In genomic region chr17:34024861-34025755, GRCm38 (mm10) we compare ENCODE assay signal across 8 mouse cellular contexts. TPM values are rescaled to one million over a fixed set of nuclear protein-coding genes. Genes with fewer than 3 reads are reported as not detected.
DNase-seq lines count a peak whose midpoint lies in the region; ATAC-seq lines count a peak whose summit lies in the region.

No protein-coding gene starts in this region.

- H3K9me3 ChIP-seq in hindbrain, embryonic 12.5 days (replicated peaks) = peaks cover 6% of the 10 kb centered on the region; the same call in 1 of the 2 replicates

- H3K9ac ChIP-seq in hindbrain, embryonic 12.5 days = peak overlapping the region; percentile 88

- H3K4me2 ChIP-seq in hindbrain, embryonic 12.5 days (replicated peaks) = peak overlapping the region; percentile 89

- peak overlapping the region; percentile 97 for H3K27ac ChIP-seq in hindbrain, embryonic 12.5 days
- H3K27ac ChIP-seq in macrophage = no peak overlapping the region

- under 1% methylated on average over 57 of the region's 57 CpGs for WGBS in hindbrain, embryonic 12.5 days
- 3% methylated on average over 57 of the region's 57 CpGs for whole genome bisulfite sequencing in macrophage (ENCODE audit: missing documents)

- DNase-seq in cerebellum, adult 11 months = peak; percentile 29
- peak; percentile 57 for DNase-seq in thymus, postnatal 0 days (ENCODE audit: low spot score)
- no peak for DNase-seq in thymus, postnatal 36 days
- no peak for DNase-seq in Muller cell, postnatal 12 days (ENCODE audit: inconsistent ontology term)

- H3K79me2 ChIP-seq in macrophage (ENCODE audit: inconsistent target) = peaks cover 16% of the 10 kb centered on the region

- no peaks in the 10 kb centered on the region for H3K27me3 ChIP-seq in hindbrain, embryonic 12.5 days

- H3K4me1 ChIP-seq in hindbrain, embryonic 12.5 days = peaks cover 61% of the 10 kb centered on the region

- H3K36me3 ChIP-seq in hindbrain, embryonic 12.5 days = peaks cover 49% of the 10 kb centered on the region
- peaks cover 37% of the 10 kb centered on the region for H3K36me3 ChIP-seq in macrophage (ENCODE audit: inconsistent target)

- no peak for ATAC-seq in cerebellum, adult (ENCODE audit: insufficient number of reproducible peaks, low FRiP score, low TSS enrichment)
- ATAC-seq in hindbrain, embryonic 12.5 days (ENCODE audit: low FRiP score) = peak; percentile 33
- ATAC-seq in megakaryocyte-erythroid progenitor cell, adult 5-6 weeks (replicated peaks; ENCODE audit: low FRiP score, low TSS enrichment, poor library complexity, severe bottlenecking) = no peak

- peak overlapping the region; percentile 77 for H3K4me3 ChIP-seq in hindbrain, embryonic 12.5 days
- H3K4me3 ChIP-seq in macrophage (ENCODE audit: inconsistent target) = peak overlapping the region; percentile 35

RNA-seq across cellular contexts. Expression of gene Ring1, which starts 0.6 kb away (rescaled TPM):
- polyA plus RNA-seq in thymus, postnatal 0 days (2015; fragmentation: Nextera tagmentation; extraction: Ambion mirVana) = 14.5 and 20.9 TPM in 2 replicates
- 28.2 and 29.7 TPM in 2 replicates for polyA plus RNA-seq in hindbrain, embryonic 12.5 days (2016; fragmentation: Nextera tagmentation; extraction: Ambion mirVana)
- total RNA-seq in macrophage (2018; cell fraction: chromatin; rRNA removed) = 10 to 100 TPM in 25 of 26 experiments, 1 to 10 TPM in 1; 9.7 to 64.1 (median 30.8) TPM
- 10 to 100 TPM in 24 of 26 experiments, 1 to 10 TPM in 2; 7.9 to 17.6 (median 13.5) TPM for total RNA-seq in macrophage (2018; cell fraction: cytosol; rRNA removed)
- 10 to 100 TPM in 25 of 26 experiments, 1 to 10 TPM in 1; 8.8 to 35.2 (median 21.2) TPM for total RNA-seq in macrophage (2018; cell fraction: nucleus; rRNA removed)
- 12.0 to 17.2 TPM (median 17.1 TPM) in 3 replicates for polyA plus RNA-seq in macrophage (2018)
- total RNA-seq in megakaryocyte-erythroid progenitor cell, adult 5-6 weeks (2014; fragmentation: Nextera tagmentation) = 12.8 and 24.7 TPM in 2 replicates
- 13.5 and 15.4 TPM in 2 replicates for total RNA-seq in megakaryocyte-erythroid progenitor cell, adult 5-6 weeks (2017)

RNA-seq across cellular contexts. Expression of gene H2-Ke6, which starts 2.8 kb away (rescaled TPM):
- 77.4 and 82.2 TPM in 2 replicates for polyA plus RNA-seq in thymus, postnatal 0 days (2015; fragmentation: Nextera tagmentation; extraction: Ambion mirVana)
- polyA plus RNA-seq in hindbrain, embryonic 12.5 days (2016; fragmentation: Nextera tagmentation; extraction: Ambion mirVana) = 57.5 and 67.6 TPM in 2 replicates
- total RNA-seq in macrophage (2018; cell fraction: chromatin; rRNA removed) = 100 to 1,000 TPM in 1 of 26 experiments, 10 to 100 TPM in 25; 15.1 to 108 (median 44.2) TPM
- total RNA-seq in macrophage (2018; cell fraction: cytosol; rRNA removed) = 10 to 100 TPM; 14.0 to 39.8 (median 25.1) TPM
- 100 to 1,000 TPM in 1 of 26 experiments, 10 to 100 TPM in 25; 13.8 to 109 (median 44.0) TPM for total RNA-seq in macrophage (2018; cell fraction: nucleus; rRNA removed)
- polyA plus RNA-seq in macrophage (2018) = 28.2 to 38.3 TPM (median 35.6 TPM) in 3 replicates
- total RNA-seq in megakaryocyte-erythroid progenitor cell, adult 5-6 weeks (2014; fragmentation: Nextera tagmentation) = 118 and 144 TPM in 2 replicates
- 41.6 and 46.8 TPM in 2 replicates for total RNA-seq in megakaryocyte-erythroid progenitor cell, adult 5-6 weeks (2017)

RNA-seq across cellular contexts. Expression of gene Slc39a7, which starts 6.4 kb away (rescaled TPM):
- 90.5 and 96.5 TPM in 2 replicates for polyA plus RNA-seq in thymus, postnatal 0 days (2015; fragmentation: Nextera tagmentation; extraction: Ambion mirVana)
- 179 and 187 TPM in 2 replicates for polyA plus RNA-seq in hindbrain, embryonic 12.5 days (2016; fragmentation: Nextera tagmentation; extraction: Ambion mirVana)
- total RNA-seq in macrophage (2018; cell fraction: chromatin; rRNA removed) = 100 to 1,000 TPM in 3 of 26 experiments, 10 to 100 TPM in 23; 49.7 to 112 (median 78.2) TPM
- total RNA-seq in macrophage (2018; cell fraction: cytosol; rRNA removed) = 100 to 1,000 TPM in 18 of 26 experiments, 10 to 100 TPM in 8; 68.6 to 145 (median 112) TPM
- total RNA-seq in macrophage (2018; cell fraction: nucleus; rRNA removed) = 100 to 1,000 TPM in 23 of 26 experiments, 10 to 100 TPM in 3; 68.0 to 195 (median 139) TPM
- polyA plus RNA-seq in macrophage (2018) = 67.7 to 120 TPM (median 117 TPM) in 3 replicates
- 18.1 and 18.3 TPM in 2 replicates for total RNA-seq in megakaryocyte-erythroid progenitor cell, adult 5-6 weeks (2014; fragmentation: Nextera tagmentation)
- 94.1 and 169 TPM in 2 replicates for total RNA-seq in megakaryocyte-erythroid progenitor cell, adult 5-6 weeks (2017)

RNA-seq across cellular contexts. Expression of gene Rxrb, which starts 6.5 kb away (rescaled TPM):
- polyA plus RNA-seq in thymus, postnatal 0 days (2015; fragmentation: Nextera tagmentation; extraction: Ambion mirVana) = 47.1 and 48.9 TPM in 2 replicates
- polyA plus RNA-seq in hindbrain, embryonic 12.5 days (2016; fragmentation: Nextera tagmentation; extraction: Ambion mirVana) = 64.9 and 68.3 TPM in 2 replicates
- total RNA-seq in macrophage (2018; cell fraction: chromatin; rRNA removed) = 100 to 1,000 TPM in 1 of 26 experiments, 10 to 100 TPM in 25; 23.5 to 101 (median 45.8) TPM
- 10 to 100 TPM; 14.5 to 38.3 (median 25.9) TPM for total RNA-seq in macrophage (2018; cell fraction: cytosol; rRNA removed)
- total RNA-seq in macrophage (2018; cell fraction: nucleus; rRNA removed) = 10 to 100 TPM; 18.8 to 62.7 (median 32.1) TPM
- polyA plus RNA-seq in macrophage (2018) = 15.5 to 33.4 TPM (median 20.0 TPM) in 3 replicates
- total RNA-seq in megakaryocyte-erythroid progenitor cell, adult 5-6 weeks (2014; fragmentation: Nextera tagmentation) = 49.6 and 58.9 TPM in 2 replicates
- 31.4 and 33.3 TPM in 2 replicates for total RNA-seq in megakaryocyte-erythroid progenitor cell, adult 5-6 weeks (2017)

RNA-seq across cellular contexts. Expression of gene Col11a2, which starts 14.1 kb away (rescaled TPM):
- polyA plus RNA-seq in thymus, postnatal 0 days (2015; fragmentation: Nextera tagmentation; extraction: Ambion mirVana) = 1.1 and 1.5 TPM in 2 replicates
- 7.8 and 18.0 TPM in 2 replicates for polyA plus RNA-seq in hindbrain, embryonic 12.5 days (2016; fragmentation: Nextera tagmentation; extraction: Ambion mirVana)
- 100 to 1,000 TPM in 1 of 26 experiments, 10 to 100 TPM in 9, 1 to 10 TPM in 16; 2.6 to 133 (median 8.6) TPM for total RNA-seq in macrophage (2018; cell fraction: chromatin; rRNA removed)
- total RNA-seq in macrophage (2018; cell fraction: cytosol; rRNA removed) = 1 to 10 TPM in 16 of 26 experiments, under 1 TPM in 10; 0.34 to 5.4 (median 1.4) TPM
- 10 to 100 TPM in 6 of 26 experiments, 1 to 10 TPM in 20; 1.2 to 21.1 (median 3.6) TPM for total RNA-seq in macrophage (2018; cell fraction: nucleus; rRNA removed)
- polyA plus RNA-seq in macrophage (2018) = 0.79 to 1.6 TPM (median 1.2 TPM) in 3 replicates
- 1.1 and 3.6 TPM in 2 replicates for total RNA-seq in megakaryocyte-erythroid progenitor cell, adult 5-6 weeks (2014; fragmentation: Nextera tagmentation)
- 0.05 and 0.46 TPM in 2 replicates for total RNA-seq in megakaryocyte-erythroid progenitor cell, adult 5-6 weeks (2017)

Comparison
In these comparisons a context has a peak if more than half of its experiments do, and no peak if none do; other contexts are left out.
1. DNase-seq: peak in cerebellum, adult 11 months (single experiment) and thymus, postnatal 0 days (single experiment); none in thymus, postnatal 36 days (0 of 2) and Muller cell, postnatal 12 days (single experiment).